Mouse (Mus musculus): Measurements from ENCODE around the gene Usp24. TPM values are rescaled to one million over a fixed set of nuclear protein-coding genes. Genes with fewer than 3 reads are reported as not detected.
A peak's percentile ranks its signal among the peaks of the same experiment; 100 is the strongest.

Gene Usp24
- polyA plus RNA-seq, 1 experiment: 5.7 TPM

DNA sequence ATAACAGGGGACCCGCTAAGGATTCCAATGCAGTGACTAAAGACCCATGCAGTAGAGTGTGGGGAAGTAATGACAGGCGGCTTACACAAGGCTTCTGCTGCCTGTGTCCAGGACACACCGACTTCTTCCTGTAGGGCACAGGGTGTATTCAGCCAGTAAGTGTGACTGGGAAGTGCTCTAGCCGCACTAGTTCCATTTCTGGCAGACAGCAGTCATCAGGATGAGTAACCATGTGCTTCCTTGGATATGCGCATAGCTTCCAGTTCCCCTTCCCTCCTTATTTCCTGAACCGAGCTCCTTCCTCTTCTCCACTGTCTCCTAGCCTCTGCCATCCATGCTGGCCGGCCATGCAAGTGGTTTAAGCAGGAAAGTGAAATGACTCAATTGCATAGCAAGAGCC is 113.1 kb downstream of the Usp24 start:
- Histone ChIP-seq H3K27me3 (ENCODE audit: control insufficient read depth, insufficient read depth, insufficient read length) (no peaks in the 10 kb centered on the region), H3K79me3 (ENCODE audit: low read depth) (no peaks in the 10 kb centered on the region), H3K4me3 (ENCODE audit: insufficient read depth, poor library complexity, severe bottlenecking) (no peak overlapping the region), H3ac (ENCODE audit: control insufficient read depth, insufficient read length, low read depth) (no peak overlapping the region), H3K79me2 (ENCODE audit: control insufficient read depth, insufficient read depth) (no peaks in the 10 kb centered on the region), H3K36me3 (ENCODE audit: control insufficient read depth, insufficient read depth) (peaks cover 72% of the 10 kb centered on the region)
- TF ChIP-seq CTCF (IDR thresholded peaks at IDR 0.05; ENCODE audit: control insufficient read depth, insufficient read depth, insufficient read length): no peak
- TF ChIP-seq CEBPB (IDR thresholded peaks at IDR 0.05; ENCODE audit: low read depth): no peak
- no peak for TF ChIP-seq FOSL1 (IDR thresholded peaks at IDR 0.05; ENCODE audit: insufficient read depth, low read length, poor library complexity, severe bottlenecking)
- TF ChIP-seq USF1 (IDR thresholded peaks at IDR 0.05; ENCODE audit: low read depth): no peak
- no peak for TF ChIP-seq MYOG (IDR thresholded peaks at IDR 0.05; ENCODE audit: control insufficient read depth, extremely low read depth, insufficient read length)
- TF ChIP-seq MAX (IDR thresholded peaks at IDR 0.05): no peak
- no peak for TF ChIP-seq MYOD1 (IDR thresholded peaks at IDR 0.05; ENCODE audit: control insufficient read depth, insufficient read length, low read depth)

DNA sequence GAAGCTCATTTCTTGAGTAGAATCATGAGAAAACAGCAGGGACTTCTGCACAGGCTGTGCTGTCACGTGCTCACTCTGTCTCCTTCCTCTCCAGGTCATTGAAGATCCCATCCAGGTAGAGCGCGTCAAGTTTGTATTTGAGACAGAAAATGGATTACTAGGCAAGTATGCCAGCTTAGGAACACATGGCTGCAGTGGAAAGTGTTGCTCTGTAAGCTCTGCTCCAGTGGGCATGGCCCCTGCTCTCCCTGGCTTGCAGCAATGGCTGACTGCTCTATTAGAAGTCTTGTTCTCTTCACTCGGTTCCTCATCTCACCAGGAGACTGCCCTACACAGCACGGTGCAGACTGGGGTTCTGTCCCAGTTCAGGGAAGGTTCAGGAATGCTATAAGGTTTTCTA is 114.4 kb downstream of the Usp24 start:
- peaks cover 66% of the 10 kb centered on the region for H3K36me3 ChIP-seq (ENCODE audit: control insufficient read depth, insufficient read depth)
- H3ac ChIP-seq (ENCODE audit: control insufficient read depth, insufficient read length, low read depth): no peak overlapping the region
- no peaks in the 10 kb centered on the region for H3K27me3 ChIP-seq (ENCODE audit: control insufficient read depth, insufficient read depth, insufficient read length)

GRCm38 (mm10) chr4:106435426-106435825 is 119.4 kb downstream of the Usp24 start:
- Histone ChIP-seq H3ac (ENCODE audit: control insufficient read depth, insufficient read length, low read depth) (no peak overlapping the region), H3K27me3 (ENCODE audit: control insufficient read depth, insufficient read depth, insufficient read length) (no peaks in the 10 kb centered on the region), H3K79me3 (ENCODE audit: low read depth) (no peaks in the 10 kb centered on the region), H3K4me3 (ENCODE audit: insufficient read depth, poor library complexity, severe bottlenecking) (no peak overlapping the region), H3K79me2 (ENCODE audit: control insufficient read depth, insufficient read depth) (no peaks in the 10 kb centered on the region), H3K36me3 (ENCODE audit: control insufficient read depth, insufficient read depth) (peaks cover 78% of the 10 kb centered on the region)
- no peak for TF ChIP-seq USF1 (IDR thresholded peaks at IDR 0.05; ENCODE audit: low read depth)
- TF ChIP-seq CTCF (IDR thresholded peaks at IDR 0.05; ENCODE audit: control insufficient read depth, insufficient read depth, insufficient read length): no peak
- no peak for TF ChIP-seq MYOD1 (IDR thresholded peaks at IDR 0.05; ENCODE audit: control insufficient read depth, insufficient read length, low read depth)
- TF ChIP-seq MAX (IDR thresholded peaks at IDR 0.05): no peak
- no peak for TF ChIP-seq CEBPB (IDR thresholded peaks at IDR 0.05; ENCODE audit: low read depth)
- no peak for TF ChIP-seq FOSL1 (IDR thresholded peaks at IDR 0.05; ENCODE audit: insufficient read depth, low read length, poor library complexity, severe bottlenecking)
- no peak for TF ChIP-seq MYOG (IDR thresholded peaks at IDR 0.05; ENCODE audit: control insufficient read depth, extremely low read depth, insufficient read length)

More for the DNA sequence above, 114.4 kb downstream of the Usp24 start:
- no peaks in the 10 kb centered on the region for H3K79me3 ChIP-seq (ENCODE audit: low read depth)
- no peak overlapping the region for H3K4me3 ChIP-seq (ENCODE audit: insufficient read depth, poor library complexity, severe bottlenecking)
- no peak for TF ChIP-seq MAX (IDR thresholded peaks at IDR 0.05)
- no peaks in the 10 kb centered on the region for H3K79me2 ChIP-seq (ENCODE audit: control insufficient read depth, insufficient read depth)

DNA sequence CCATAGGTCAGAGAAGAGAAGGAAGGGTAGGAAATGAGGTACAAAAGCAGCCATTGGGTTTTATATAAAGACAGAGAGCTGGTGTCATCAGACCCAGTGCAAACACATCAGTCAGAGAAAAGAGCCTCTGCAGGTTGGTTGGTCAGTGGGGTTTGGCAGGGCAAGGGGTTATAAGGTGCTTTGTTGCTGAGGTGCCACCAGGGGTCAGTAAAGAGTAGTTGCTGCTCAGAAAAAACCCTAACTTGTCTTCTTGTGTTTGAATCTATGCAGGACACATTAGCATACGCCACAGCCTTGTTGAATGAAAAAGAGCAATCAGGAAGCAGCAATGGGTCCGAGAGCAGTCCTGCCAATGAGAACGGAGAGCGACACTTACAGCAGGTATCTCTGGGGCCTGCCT is 120.5 kb downstream of the Usp24 start:
- no peak overlapping the region for H3ac ChIP-seq (ENCODE audit: control insufficient read depth, insufficient read length, low read depth)
- TF ChIP-seq CTCF (IDR thresholded peaks at IDR 0.05; ENCODE audit: control insufficient read depth, insufficient read depth, insufficient read length) (peak; percentile 14), MAX (IDR thresholded peaks at IDR 0.05) (no peak)
- no peaks in the 10 kb centered on the region for H3K27me3 ChIP-seq (ENCODE audit: control insufficient read depth, insufficient read depth, insufficient read length)
- H3K79me2 ChIP-seq (ENCODE audit: control insufficient read depth, insufficient read depth): no peaks in the 10 kb centered on the region
- no peaks in the 10 kb centered on the region for H3K79me3 ChIP-seq (ENCODE audit: low read depth)
- peaks cover 74% of the 10 kb centered on the region for H3K36me3 ChIP-seq (ENCODE audit: control insufficient read depth, insufficient read depth)
- H3K4me3 ChIP-seq (ENCODE audit: insufficient read depth, poor library complexity, severe bottlenecking): no peak overlapping the region

GRCm38 (mm10) chr4:106437207-106437606 is 121.2 kb downstream of the Usp24 start:
- H3K79me2 ChIP-seq (ENCODE audit: control insufficient read depth, insufficient read depth): no peaks in the 10 kb centered on the region
- TF ChIP-seq MYOG (IDR thresholded peaks at IDR 0.05; ENCODE audit: control insufficient read depth, extremely low read depth, insufficient read length): no peak
- TF ChIP-seq MAX (IDR thresholded peaks at IDR 0.05): no peak
- TF ChIP-seq CEBPB (IDR thresholded peaks at IDR 0.05; ENCODE audit: low read depth): no peak
- no peak for TF ChIP-seq CTCF (IDR thresholded peaks at IDR 0.05; ENCODE audit: control insufficient read depth, insufficient read depth, insufficient read length)
- TF ChIP-seq MYOD1 (IDR thresholded peaks at IDR 0.05; ENCODE audit: control insufficient read depth, insufficient read length, low read depth): no peak
- no peak for TF ChIP-seq FOSL1 (IDR thresholded peaks at IDR 0.05; ENCODE audit: insufficient read depth, low read length, poor library complexity, severe bottlenecking)
- TF ChIP-seq USF1 (IDR thresholded peaks at IDR 0.05; ENCODE audit: low read depth): no peak
- no peak overlapping the region for H3K4me3 ChIP-seq (ENCODE audit: insufficient read depth, poor library complexity, severe bottlenecking)
- no peak overlapping the region for H3ac ChIP-seq (ENCODE audit: control insufficient read depth, insufficient read length, low read depth)
- peaks cover 66% of the 10 kb centered on the region for H3K36me3 ChIP-seq (ENCODE audit: control insufficient read depth, insufficient read depth)
- H3K79me3 ChIP-seq (ENCODE audit: low read depth): no peaks in the 10 kb centered on the region
- H3K27me3 ChIP-seq (ENCODE audit: control insufficient read depth, insufficient read depth, insufficient read length): no peaks in the 10 kb centered on the region

DNA sequence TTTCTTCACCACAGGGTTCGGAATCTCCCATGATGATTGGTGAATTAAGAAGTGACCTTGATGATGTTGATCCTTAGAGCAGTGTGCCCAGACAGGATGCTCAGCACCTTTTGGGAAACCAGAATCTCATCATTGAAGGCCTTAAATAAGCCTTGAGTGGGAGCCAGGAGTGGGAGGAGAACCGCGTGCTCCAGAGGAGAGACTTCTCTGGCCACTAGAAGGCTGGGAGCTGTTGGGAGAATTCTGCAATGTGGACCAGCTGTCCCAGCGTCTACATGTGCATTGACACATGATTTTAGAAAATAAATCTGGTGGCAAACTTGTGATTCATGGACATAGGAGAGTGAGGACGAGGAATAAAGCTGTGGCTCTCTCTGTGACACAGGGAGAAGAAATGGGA is 122.8 kb downstream of the Usp24 start:
- Histone ChIP-seq H3K4me3 (ENCODE audit: insufficient read depth, poor library complexity, severe bottlenecking) (no peak overlapping the region), H3K79me2 (ENCODE audit: control insufficient read depth, insufficient read depth) (no peaks in the 10 kb centered on the region), H3K27me3 (ENCODE audit: control insufficient read depth, insufficient read depth, insufficient read length) (no peaks in the 10 kb centered on the region), H3K36me3 (ENCODE audit: control insufficient read depth, insufficient read depth) (peaks cover 55% of the 10 kb centered on the region), H3ac (ENCODE audit: control insufficient read depth, insufficient read length, low read depth) (no peak overlapping the region), H3K79me3 (ENCODE audit: low read depth) (no peaks in the 10 kb centered on the region)
- TF ChIP-seq FOSL1 (IDR thresholded peaks at IDR 0.05; ENCODE audit: insufficient read depth, low read length, poor library complexity, severe bottlenecking): no peak
- TF ChIP-seq MYOD1 (IDR thresholded peaks at IDR 0.05; ENCODE audit: control insufficient read depth, insufficient read length, low read depth): no peak
- TF ChIP-seq MAX (IDR thresholded peaks at IDR 0.05): no peak
- no peak for TF ChIP-seq USF1 (IDR thresholded peaks at IDR 0.05; ENCODE audit: low read depth)
- no peak for TF ChIP-seq MYOG (IDR thresholded peaks at IDR 0.05; ENCODE audit: control insufficient read depth, extremely low read depth, insufficient read length)
- TF ChIP-seq CTCF (IDR thresholded peaks at IDR 0.05; ENCODE audit: control insufficient read depth, insufficient read depth, insufficient read length): no peak
- no peak for TF ChIP-seq CEBPB (IDR thresholded peaks at IDR 0.05; ENCODE audit: low read depth)

Measured in C2C12 (cell line).